Mouse (Mus musculus) gastrocnemius, postnatal 14 days (tissue): ENCODE data around the gene Mafg. TPM values are rescaled to one million over a fixed set of nuclear protein-coding genes. Genes with fewer than 3 reads are reported as not detected.
"Not testable (repeated sequence)": the region's sequence is repeated elsewhere in the genome, so short reads cannot be mapped to it uniquely, and the experiment has no call there.

ENCODE experiments used
- DNase-seq: peaks from one replicate; pipeline ENCODE4 v3.0.0; 2021; ENCODE audit warnings: mixed read lengths
- intact Hi-C: fragments of 180-260 bp; cut with DNase I; formaldehyde crosslinking; loops from one replicate; pipeline ENCODE4 v1.15.1; 2025; ENCODE audit warnings: low total_unique reads
- total RNA-seq, 2 experiments: library from RNA; stranded (reverse); gene quantifications; 2 replicates each; pipeline ENCODE4 v1.2.3; 2021

Gene Mafg
- total RNA-seq, 2 experiments from 2014 or later: 29.9 to 33.1 TPM

DNA sequence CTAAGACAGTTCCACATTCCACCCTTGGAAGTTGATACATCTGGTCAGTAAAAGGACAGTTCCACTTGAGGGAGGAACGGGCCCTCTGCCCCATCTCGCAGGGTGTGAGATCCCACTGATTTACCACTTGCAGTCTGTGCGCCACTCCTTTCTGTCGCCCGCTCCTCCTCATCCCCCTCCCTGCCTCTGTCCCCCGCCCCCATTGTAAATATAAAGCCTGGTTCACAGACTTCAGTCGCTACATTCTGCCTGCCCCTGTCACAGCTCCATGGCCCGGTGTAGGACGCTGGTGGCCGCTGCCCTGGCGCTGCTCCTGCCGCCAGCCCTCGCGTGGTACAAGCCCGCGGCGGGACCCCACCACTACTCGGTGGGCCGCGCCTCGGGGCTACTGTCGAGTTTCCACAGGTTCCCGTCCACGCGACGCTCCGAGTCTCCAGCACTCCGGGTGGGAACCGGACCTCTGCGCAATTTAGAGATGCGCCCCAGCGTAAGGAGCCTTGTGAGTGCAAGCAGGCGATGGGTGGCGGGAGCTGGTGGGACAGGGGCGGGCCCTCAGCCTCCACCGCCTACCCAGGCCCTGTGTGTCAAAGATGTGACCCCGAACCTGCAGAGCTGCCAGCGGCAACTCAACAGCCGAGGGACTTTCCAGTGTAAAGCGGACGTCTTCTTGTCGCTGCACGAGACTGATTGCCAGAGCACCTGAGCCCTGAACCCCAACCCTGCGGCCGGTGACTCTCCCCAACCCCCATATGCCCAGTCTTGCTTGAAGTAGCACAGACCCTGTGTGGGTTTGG, 25.0 kb downstream of the Mafg start, which contains the start of gene Npb:
Npb (plus strand) TSS at position 237 of the 794 bp plus-strand sequence.
- intact Hi-C loops: loop anchor here (5.0 kb wide), 1 partner anchor 111 kb away; no protein-coding TSS in a partner anchor
- DNase-seq: no peak

DNA sequence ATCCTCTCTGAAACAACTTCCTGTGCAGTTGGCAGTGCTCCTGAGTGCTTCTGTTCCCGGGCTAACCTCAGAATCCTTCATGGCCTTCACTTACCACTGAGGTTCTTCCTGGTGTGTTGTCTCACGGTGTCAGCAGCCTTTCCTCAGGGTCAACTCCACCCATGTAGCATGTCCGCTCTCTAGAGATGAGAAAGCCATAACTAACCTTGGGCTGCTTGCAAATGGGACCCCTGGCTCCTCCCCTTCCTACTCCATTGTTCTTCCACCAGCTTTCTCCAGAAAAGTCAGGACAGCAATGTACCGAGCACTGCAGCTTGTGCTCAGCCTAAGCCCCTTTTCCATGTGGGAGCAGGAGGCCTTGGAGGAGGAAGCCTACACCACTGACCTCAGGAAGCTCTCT, 26.6 kb downstream of the Mafg start:
- intact Hi-C loops: loop anchor here (5.0 kb wide), 1 partner anchor 109 kb away; no protein-coding TSS in a partner anchor

DNA sequence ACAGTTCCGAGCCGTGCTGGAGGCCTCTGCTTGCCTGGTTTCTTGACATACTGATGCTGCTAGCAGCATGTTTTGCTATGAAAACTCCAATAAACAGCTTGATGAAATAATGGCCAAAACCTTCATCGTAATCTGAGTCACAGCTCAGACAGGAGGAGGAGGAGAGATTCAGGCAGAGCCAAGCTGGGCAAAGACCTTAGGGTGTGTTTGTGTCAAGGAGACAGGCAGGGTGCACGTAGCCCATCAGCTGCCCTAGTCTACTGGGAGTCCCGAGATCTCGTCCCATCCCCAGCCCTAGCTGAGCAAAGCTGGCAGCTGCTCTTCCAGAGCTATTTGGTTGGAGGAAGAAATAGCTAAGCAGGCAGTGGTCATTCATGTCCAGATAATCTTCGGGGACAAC, 27.7 kb downstream of the Mafg start:
- no peak for DNase-seq
- intact Hi-C loops: loop anchor here (5.0 kb wide), 1 partner anchor 108 kb away; no protein-coding TSS in a partner anchor

More for the DNA sequence above, 26.6 kb downstream of the Mafg start:
- no peak for DNase-seq

DNA sequence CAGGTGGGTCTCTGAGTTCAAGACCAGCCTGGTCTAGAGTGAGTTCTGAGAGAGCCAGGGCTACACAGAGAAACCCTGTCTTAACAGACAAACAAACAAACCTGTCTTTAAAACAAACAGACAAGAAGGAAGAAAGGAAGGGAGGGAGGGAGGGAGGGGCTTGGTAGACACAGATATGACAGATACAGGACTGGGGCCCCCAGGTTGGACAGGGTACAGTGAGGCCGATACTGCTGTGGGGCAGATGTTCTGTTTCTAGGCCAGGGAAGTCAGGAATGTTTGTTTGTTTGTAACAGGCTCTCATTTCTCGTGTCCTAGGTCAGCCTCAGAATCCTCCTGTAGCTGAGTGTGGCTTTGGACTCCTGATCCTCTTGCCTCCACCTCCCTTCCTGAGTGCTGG, 29.9 kb downstream of the Mafg start:
- no peak for DNase-seq
- intact Hi-C loops: no loop called here

DNA sequence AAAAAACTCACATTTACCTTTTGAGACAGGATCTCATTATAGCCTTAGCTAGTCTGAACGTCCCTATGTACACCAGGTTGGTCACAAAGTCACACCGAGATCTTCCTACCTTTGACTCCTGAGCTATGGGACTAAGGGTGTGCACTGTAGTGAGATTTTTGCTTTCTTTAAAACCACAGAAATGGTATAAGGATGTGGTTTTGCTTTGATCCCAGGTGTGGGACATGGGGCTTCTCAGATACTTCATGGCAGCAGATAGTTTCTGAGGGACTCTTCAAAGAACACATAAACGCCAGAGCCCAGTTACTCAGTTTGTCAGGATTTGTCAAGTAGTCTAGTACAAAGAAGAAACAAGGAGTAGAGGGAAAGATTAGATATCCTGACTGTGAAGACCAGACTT, 32.7 kb downstream of the Mafg start:
- intact Hi-C loops: no loop called here

DNA sequence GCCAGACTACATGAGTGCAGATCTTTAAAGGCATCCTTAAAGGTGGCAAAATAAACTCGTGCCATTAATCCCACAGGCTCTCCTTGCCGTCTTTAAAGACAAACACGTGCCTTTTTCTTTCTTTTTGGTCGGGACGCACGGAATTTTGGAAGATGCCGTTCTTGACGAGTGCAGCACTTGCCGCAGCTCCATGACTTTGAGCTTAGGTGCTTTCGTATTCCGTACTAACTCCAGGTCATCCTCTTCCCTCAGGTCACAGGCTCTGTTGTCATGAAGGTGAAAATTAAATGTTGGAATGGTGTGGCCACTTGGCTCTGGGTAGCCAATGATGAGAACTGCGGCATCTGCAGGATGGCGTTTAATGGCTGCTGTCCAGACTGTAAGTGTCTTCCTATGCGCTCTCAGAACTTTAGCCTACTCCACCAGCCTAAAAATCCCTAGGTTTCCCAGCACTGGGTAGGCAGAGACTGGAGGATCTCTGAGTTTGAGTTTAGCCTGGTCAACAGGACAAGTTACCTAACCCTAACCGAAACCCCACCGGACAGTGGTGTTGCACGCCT, 34.3 kb downstream of the Mafg start:
- no peak for DNase-seq
- intact Hi-C loops: no loop called here

More for the DNA sequence above, 32.7 kb downstream of the Mafg start:
- no peak for DNase-seq

DNA sequence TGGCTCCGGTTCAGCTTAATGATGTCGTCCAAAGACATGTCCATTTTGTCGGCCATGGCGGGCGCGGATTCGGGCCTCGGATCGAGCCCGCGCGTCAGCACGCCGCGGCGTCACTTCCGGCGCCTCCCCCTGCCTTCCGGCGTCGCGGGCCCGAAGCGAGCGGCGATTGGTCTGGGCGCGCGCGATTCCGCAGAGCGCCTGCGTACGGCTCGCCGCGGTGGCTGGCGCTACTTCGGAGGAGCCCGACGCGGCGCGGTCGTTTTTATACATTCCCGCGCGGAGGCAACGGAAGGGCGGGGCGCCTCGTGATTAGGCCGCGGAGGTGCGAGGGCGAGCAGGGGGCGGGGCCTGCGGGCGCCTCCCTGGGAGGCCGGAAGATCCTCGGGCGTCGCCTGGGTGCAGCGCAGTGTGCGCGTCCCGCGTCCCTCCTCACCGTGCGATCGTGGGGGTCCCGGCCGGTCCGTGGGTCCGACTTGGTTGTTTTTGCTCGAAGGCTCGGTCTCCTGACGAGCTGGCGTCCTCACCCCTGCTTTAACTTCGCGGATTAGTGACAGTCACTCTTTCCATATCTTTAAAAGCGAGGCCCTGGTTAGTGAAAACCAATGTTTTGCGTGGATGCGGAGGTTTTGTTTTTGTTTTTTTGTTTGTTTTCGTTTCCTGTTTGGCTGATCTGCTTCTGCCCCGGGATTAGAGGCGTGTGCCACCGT, 35.0 kb downstream of the Mafg start, which contains the start of the genes Alyref and Anapc11:
Alyref (minus strand) TSS at position 83 of the 707 bp plus-strand sequence.
Anapc11 (plus strand) TSS at position 139 of the 707 bp plus-strand sequence.
- intact Hi-C loops: no loop called here

DNA sequence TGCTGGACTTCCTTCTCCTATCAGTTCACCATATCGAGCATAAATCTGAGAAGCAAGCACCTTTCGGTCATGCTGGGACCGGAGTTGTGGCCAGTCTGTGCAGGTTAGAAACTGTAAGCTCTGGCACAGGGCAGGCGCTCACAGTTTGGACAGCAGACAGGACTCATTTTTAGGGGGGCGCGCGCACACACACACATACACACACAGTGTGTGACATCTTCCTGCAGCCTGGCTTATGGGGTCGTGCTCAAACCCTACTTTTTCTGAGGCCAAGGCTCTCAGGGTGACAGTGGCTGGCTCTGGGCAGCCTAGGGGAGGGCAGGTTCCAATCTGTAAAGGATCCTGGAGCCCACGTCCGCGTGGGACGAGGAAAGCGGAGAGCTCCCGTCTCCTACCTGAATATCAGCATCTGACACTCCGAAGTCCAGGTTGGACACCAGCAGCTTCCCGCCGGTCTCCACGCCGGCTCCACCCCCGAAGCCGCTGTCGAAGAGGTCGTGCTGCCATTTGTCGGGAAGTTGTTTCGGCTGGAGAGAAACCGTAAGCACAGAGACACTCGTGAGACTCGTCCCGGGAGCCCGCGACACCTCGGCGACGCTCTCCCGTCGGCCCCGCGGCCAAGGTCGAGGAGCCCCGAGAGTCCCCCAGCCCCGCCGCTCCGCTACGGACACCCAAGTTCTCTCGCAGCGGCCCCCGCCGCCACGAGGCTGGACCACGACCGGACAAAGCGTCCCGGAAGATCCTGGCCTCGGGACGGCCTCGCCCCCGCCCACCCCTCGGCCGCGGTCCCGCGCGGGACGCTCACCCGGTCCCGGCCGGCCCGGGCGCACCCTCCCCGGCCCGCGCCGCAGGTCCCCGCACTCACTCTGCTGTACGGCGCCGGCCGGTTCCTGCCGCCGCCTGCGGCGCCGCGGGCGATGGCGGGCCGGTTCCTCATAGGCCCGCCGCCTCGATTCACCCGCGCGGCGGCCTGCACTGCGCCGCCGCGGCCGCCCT, 35.9 kb downstream of the Mafg start:
- DNase-seq: no peak
- intact Hi-C loops: no loop called here

More for the DNA sequence above, 35.0 kb downstream of the Mafg start, which contains the start of the genes Alyref and Anapc11:
- DNase-seq: peak; percentile 94

DNA sequence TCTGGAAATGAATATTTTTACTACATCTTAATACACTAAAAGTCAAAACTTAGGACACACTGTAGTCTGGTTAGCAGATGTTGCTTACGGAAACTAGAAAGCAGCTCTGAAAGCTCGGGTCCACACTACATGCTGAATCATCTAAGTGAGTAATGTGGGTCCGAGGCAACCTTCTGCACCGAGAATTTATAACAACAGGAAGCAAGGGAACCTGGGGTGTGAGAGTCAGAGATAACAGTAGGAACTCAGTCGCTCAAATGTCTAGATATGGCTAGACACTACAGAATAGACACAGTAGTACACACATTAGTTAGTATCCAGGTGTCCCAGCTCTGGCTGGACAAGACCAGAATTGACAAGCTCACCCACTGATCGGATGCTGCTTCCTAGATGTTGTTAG, 44.9 kb downstream of the Mafg start:
- intact Hi-C loops: no loop called here
- DNase-seq: no peak

DNA sequence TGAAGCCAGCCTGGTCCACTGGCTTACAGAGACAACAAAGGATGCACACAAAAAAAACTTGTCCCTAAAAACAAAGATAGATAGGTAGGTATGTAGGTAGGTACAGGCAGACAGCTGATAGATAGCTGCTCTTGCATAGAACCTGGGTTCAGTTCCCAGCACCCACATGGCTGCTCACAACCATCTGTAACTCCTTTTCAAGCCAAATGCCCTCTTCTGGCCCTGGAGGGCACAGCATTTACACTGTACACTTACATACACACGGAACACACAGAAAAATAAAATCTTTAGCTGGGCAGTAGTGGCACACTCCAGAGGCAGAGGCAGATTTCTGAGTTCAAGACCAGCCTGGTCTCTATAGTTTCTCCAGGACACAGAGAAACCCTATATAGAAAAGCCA, 49.5 kb downstream of the Mafg start:
- DNase-seq: no peak
- intact Hi-C loops: no loop called here

DNA sequence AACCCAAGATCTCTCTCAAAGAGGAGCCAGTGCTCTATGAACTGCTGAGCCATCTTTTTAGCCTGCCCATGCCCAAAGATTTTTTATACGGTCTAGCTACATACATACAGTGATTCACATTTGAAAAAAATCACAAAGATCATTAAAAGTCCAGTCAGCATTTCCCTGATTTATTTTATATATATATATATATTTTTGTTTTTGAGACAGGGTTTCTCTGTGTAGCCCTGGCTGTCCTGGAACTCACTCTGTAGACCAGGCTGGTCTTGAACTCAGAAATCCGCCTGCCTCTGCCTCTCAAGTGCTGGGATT, 50.5 kb downstream of the Mafg start:
- DNase-seq, intact Hi-C loops: not testable (repeated sequence)

DNA sequence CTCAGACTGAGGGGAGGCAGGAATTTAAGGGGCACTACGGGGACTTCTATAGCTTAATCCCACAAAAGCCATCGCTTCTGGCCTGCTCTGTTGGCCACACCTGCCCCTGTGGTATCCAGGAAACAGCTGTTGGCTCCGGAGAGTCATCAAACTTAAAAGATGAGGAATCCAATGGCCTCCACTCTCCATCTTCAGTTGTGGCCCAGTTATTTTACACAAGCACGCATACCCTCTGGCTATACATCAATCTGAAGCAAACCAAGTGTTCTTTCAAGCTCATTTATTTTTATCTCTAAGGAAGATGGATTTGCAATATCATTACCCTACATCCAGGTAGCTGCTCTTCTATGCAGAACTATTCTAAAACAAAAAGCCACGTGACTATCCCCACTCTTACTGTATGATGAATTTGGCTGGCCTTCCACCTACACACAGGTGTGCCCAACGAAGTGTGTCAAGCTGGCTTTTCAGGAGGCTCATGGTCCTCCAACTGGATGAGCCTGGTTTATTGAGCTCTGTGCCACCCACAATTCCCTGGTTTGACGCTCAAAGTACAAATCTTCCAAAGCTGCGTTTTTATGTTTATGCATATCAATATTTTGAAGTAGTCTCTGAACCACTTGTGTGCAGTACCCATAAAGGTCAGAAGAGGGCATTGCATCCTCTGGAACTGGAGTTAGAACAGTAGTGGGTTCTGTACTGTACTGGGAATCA, 51.0 kb downstream of the Mafg start:
- no peak for DNase-seq
- intact Hi-C loops: no loop called here

DNA sequence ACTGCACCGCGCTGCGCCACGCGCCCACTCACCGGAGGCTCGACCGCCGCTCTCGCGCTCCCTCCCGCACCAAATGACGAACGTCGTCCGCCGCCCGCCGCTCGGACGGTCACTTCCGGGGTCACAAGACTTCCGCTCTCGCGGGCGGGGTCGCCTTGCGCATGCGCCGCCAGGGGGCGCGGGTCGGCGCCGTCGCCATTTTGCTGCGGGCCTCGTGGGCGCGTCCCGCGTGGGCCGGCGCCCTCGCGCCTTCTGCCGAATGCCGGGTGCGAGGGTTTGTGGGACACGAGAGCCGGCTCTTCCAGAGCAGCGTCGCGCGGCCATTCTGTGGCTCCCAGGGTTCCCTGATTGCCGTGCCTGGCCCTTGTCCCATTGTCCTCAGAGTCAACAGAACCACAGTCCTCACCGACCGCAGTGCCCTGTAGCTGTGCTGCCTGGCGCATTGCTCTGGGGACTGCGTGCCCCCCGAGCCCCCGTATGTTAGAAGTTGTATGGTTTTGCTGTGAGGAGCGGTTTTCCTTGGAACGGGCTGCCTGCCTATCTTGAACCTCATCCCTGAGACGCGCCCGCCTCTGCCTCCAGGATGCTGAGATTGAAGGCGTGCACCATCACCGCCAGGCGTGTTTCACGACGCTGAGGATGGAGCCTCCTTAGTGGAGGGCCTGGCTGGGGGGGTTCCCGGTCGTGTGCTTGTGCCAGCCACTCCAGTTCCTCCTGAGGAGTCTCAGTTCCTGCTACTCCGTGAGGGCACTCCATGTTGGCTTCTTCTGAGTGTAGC, 51.7 kb downstream of the Mafg start, which contains the start of gene Arhgdia:
Arhgdia (minus strand) TSS at position 135 of the 778 bp plus-strand sequence.
- intact Hi-C loops: no loop called here
- DNase-seq: peak; percentile 91

DNA sequence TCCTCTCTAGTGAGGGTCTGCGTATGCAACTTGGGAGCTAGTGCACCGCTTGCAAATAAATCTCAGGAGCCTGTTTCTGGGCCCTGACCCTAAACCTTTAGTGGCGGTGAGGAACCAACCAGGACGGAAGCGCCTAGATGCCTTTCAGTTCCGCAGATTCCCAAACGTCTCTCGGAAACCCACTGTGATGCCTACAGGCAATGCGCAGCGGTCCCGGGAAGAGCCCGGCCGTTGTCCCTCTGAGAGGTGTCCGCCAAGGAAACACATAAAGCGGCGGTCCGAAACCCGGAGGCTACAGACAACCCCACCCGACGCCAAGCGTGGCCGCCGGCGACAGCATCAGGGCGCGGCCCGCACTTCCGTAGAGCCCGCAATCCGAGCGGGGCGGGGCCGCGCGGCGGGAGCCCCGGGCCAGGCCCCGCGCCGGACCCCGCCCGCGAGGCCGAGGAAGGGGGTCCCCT, 52.5 kb downstream of the Mafg start:
- intact Hi-C loops: no loop called here
- DNase-seq: peak; percentile 47

DNA sequence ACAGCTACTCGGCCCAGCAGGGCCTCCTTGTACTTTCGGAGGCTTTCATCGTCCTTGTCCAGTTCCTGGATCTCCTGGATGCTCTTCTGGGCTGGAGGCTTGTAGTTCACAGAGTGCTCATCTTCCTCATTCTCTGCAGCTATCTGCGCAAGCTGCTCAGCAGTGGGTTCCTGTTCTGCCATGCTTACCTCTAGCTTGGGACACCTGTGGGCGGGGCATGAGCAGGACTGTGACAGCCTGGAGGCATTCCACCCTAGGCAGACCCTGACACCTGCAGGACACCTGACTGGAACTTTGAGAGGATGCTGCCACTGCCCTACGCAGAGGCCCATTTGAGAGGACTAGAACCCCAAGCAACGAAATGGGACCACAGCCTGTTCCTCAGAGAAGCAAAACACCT, 53.2 kb downstream of the Mafg start:
- intact Hi-C loops: no loop called here
- no peak for DNase-seq

DNA sequence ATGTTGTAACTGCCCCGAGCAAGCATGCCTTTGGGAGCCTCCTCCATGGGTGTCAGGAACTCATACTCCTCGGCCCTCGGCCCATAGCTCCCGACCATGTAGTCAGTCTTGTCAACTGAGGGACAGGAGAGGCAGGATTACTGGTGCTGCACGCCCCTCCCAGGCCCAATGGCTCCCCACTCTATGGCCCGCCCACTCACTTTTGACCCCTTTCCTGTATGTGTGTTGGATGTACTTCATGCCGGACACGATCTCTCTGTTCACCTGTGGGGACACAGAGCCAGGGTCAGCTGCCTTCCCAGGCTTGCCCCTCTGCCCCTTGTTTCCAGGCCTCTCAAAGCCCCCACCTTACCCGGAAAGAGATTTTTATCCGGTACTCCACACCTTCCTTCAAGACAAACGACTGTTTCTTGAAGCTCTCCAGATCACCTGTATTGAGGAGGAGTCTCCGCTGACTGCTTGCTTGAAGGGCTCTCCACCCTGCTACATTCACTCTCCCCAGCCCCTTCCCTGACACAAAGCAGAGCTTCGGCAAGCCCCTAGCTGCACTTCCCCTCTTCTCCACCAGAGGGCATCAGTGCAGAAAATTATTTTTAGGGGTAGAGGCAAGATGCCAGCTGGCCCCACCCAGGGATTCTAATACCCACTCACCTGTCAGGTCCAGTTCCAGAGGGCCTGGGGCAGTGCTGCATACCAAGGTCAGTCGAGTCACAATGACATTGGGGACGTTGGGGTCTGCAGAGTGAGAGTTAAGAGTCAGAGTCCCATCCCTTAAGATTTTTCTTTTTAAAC, 53.9 kb downstream of the Mafg start:
- peak; percentile 70 for DNase-seq

More for the DNA sequence above, 53.9 kb downstream of the Mafg start:
- intact Hi-C loops: no loop called here
